Mouse (Mus musculus) bone marrow, adult 2 months (tissue): Measurements from ENCODE around the gene Ddn. TPM values are rescaled to one million over a fixed set of nuclear protein-coding genes. Genes with fewer than 3 reads are reported as not detected.
A peak's percentile ranks its signal among the peaks of the same experiment; 100 is the strongest.

Source experiments
- H3K27ac ChIP-seq: fragments of 200-500 bp; 2 replicates; pipeline ENCODE4 v1.5.1; 2012; ENCODE audit warnings: low read depth, mild to moderate bottlenecking, control low read depth, inconsistent platforms, low read length; ENCODE audit not compliant: control insufficient read depth, poor library complexity, insufficient read depth
- H3K4me1 ChIP-seq: fragments of 200-500 bp; 2 replicates; pipeline ENCODE4 v1.6.1; 2011; ENCODE audit warnings: low read length; ENCODE audit not compliant: control insufficient read depth, insufficient read depth
- H3K4me3 ChIP-seq: fragments of 200-500 bp; replicated peaks from 2 replicates; pipeline ENCODE3; 2011; ENCODE audit warnings: mild to moderate bottlenecking, low read depth, low read length, control low read depth; ENCODE audit not compliant: control insufficient read depth
- CTCF ChIP-seq: fragments of 200-500 bp; IDR thresholded peaks from 2 replicates; pipeline ENCODE4 v1.5.1; 2011; ENCODE audit warnings: low read length, control low read depth; ENCODE audit not compliant: control insufficient read depth, insufficient read depth
- POLR2A ChIP-seq: fragments of 200-500 bp; IDR thresholded peaks from 2 replicates; pipeline ENCODE4 v1.6.1; 2011; ENCODE audit warnings: low read depth, mild to moderate bottlenecking, control low read depth, low read length, borderline replicate concordance; ENCODE audit not compliant: control insufficient read depth
- WGBS: fragments of 180-500 bp; shearing (Covaris S2); methylation state at CpG from one replicate; pipeline ENCODE4 v1.1.7; 2018; 5-methylcytosine and 5-hydroxymethylcytosine counted together
- polyA plus RNA-seq: library from polyadenylated mRNA; stranded (reverse); fragments of >200 nt; gene quantifications from 2 replicates; pipeline ENCODE4 v1.2.4, GENCODE M21; 2011; ENCODE audit warnings: low replicate concordance; ENCODE audit not compliant: missing spikeins, insufficient read depth, insufficient read length

Gene Ddn
- polyA plus RNA-seq, 1 experiment, result not detected

DNA sequence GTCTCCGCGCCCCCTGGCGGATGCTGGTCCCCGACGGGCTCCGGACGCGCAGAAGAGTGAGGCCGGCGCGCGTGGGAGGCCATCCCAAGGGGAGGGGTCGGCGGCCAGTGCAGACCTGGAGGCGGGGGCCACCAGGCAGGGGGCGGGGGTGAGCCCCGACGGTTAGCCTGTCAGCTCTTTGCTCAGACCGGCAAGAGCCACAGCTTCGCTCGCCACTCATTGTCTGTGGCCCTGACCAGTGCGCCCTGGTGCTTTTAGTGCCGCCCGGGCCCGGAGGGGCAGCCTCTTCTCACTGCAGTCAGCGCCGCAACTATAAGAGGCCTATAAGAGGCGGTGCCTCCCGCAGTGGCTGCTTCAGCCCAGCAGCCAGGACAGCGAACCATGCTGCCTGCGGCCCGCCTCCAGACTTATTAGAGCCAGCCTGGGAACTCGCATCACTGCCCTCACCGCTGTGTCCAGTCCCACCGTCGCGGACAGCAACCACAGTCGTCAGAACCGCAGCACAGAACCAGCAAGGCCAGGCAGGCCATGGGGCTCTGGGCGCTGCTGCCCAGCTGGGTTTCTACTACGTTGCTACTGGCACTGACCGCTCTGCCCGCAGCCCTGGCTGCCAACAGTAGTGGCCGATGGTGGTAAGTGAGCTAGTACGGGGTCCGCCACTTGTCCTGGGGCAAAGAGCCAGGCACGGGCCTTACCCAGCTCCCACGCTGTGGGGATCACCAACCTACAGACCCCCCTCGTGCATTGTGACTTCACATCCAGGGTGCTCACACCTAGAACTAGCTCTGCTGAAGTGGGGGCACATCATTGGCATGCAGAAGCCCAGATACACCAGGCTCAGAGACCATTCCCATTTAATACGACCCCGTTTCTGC is 19.4 kb downstream of the Ddn start, which contains the start of gene Wnt1:
Gene Wnt1 (plus strand): TSS at position 197 of the 875 bp plus-strand sequence.
- 7% methylated on average over 51 of the region's 51 CpGs for WGBS
- Histone ChIP-seq H3K4me3 (no peak within 1 kb of the TSS), H3K4me1 (no peaks in the 10 kb centered on the region; the same call in 1 of the 2 replicates), H3K27ac (no peak within 1 kb of the TSS)
- no peak for TF ChIP-seq POLR2A
- TF ChIP-seq CTCF, result peak; percentile 50; the same call in 1 of the 2 replicates

DNA sequence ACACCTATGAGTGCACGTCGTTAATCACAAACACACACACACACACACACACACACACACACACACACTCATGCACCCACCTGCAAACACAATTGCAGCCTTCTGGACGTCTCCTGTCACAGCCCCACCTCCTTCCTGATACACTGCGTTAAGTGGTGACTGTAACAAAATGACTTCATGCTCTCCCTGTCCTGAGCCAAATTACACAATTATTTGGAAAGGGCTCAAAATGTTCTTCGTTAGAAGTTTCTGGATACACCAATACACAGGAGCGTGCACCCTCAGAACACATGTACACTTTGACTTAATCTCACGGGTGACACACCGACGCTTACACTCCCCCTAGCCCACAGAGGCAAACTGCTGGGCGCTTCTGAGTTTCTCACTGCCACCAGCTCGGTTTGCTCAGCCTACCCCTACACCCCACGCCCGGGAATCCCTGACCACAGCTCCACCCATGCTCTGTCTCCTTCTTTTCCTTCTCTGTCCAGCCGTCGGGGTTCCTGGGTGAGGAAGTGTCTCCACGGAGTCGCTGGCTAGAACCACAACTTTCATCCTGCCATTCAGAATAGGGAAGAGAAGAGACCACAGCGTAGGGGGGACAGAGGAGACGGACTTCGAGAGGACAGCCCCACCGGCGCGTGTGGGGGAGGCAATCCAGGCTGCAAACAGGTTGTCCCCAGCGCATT is 20.2 kb downstream of the Ddn start:
- no peaks in the 10 kb centered on the region; the same call in 1 of the 2 replicates for H3K4me1 ChIP-seq
- TF ChIP-seq CTCF, result no peak
- TF ChIP-seq POLR2A, result no peak
- WGBS, result 9% methylated on average over 24 of the region's 24 CpGs
- H3K4me3 ChIP-seq, result no peak overlapping the region
- no peak overlapping the region for H3K27ac ChIP-seq

DNA sequence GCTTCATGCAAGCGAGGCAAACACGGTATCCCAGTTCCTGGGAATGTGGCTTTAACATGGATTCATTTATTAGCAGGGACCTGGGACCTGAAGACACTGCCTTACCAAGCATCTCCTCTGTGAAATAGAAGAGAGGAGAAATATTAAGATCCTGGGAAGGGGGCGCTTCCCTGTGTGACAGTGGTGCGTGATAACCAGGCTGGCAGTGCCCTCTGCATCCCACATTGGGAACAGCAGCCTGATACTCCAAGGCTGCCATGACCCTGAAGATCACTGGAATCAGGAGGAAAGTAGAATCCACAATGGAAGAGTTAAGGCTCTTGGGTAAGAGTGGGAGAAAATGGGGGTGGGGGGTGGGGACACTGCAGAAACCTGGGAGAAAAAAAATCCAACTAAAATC is 21.4 kb downstream of the Ddn start:
- TF ChIP-seq POLR2A, result no peak
- TF ChIP-seq CTCF, result no peak
- WGBS, result 41% methylated on average over 4 of the region's 4 CpGs
- Histone ChIP-seq H3K4me3 (no peak overlapping the region), H3K4me1 (no peaks in the 10 kb centered on the region; the same call in 1 of the 2 replicates), H3K27ac (no peak overlapping the region)

DNA sequence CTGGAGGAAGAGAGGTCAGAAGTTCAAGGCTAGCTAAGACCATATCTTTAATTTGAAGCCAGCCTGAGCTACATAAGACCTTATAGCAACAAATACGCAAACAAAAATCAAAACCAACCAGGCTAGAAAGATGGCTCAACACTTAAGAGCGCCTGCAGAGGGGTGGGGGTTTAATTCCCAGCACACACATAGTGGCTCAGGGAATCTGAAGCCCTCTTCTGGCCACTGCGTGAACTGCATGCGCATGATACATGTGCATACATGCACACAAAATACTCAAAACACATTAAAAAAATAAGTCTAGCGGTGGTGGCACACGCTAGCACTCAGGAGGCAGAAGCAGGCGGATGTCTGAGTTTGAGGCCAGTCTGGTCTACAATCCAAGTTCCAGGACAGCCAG is 23.5 kb downstream of the Ddn start:
- no peak for TF ChIP-seq POLR2A
- TF ChIP-seq CTCF, result peak; percentile 52
- no peak overlapping the region for H3K27ac ChIP-seq
- no peaks in the 10 kb centered on the region for H3K4me1 ChIP-seq
- 57% methylated on average over 7 of the region's 7 CpGs for WGBS
- no peak overlapping the region for H3K4me3 ChIP-seq

DNA sequence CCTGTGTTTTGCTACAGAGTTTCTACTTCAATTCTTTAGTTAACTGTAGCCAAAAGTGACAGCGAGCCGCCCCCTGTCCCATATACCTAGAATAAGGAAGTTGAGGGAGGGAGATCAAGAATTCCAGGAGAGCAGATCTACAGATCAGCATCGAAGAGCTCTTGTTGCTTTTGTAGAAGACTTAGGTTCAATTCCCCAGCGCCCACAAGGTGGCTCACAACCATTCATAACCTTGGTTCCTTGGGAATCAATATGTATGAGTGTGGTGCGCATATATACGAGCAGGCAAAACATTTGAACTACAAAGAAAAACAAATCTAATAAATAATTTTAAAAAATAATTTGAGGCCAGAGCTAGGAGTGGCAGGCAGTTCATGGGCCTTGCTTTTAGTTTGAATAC is 28.1 kb downstream of the Ddn start:
- TF ChIP-seq CTCF (no peak), POLR2A (no peak)
- H3K27ac ChIP-seq, result no peak overlapping the region
- no peaks in the 10 kb centered on the region for H3K4me1 ChIP-seq
- no peak overlapping the region for H3K4me3 ChIP-seq
- WGBS, result 55% methylated on average over 6 of the region's 6 CpGs

DNA sequence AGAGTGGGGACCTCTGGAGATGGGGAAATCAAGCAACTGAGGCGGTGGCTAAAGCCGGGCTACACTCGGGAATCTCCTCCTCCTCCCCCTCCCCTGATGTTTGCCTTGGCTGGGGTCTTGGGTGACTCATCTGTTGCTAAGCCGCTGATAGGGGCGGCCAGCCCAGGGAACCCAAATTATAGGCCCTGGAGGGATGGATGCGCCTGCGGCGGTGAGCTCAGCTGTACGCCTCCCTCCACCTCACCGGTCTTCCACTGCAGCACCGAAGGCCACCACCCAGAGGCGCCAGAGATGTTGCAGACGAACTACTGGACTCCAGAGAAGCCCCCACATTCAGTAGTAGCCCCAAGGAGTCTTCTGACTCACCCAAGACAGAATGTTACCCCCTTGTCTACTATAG is 28.7 kb downstream of the Ddn start:
- Histone ChIP-seq H3K27ac (no peak overlapping the region), H3K4me3 (no peak overlapping the region), H3K4me1 (no peaks in the 10 kb centered on the region)
- TF ChIP-seq CTCF (no peak), POLR2A (no peak)
- WGBS, result 42% methylated on average over 13 of the region's 13 CpGs

DNA sequence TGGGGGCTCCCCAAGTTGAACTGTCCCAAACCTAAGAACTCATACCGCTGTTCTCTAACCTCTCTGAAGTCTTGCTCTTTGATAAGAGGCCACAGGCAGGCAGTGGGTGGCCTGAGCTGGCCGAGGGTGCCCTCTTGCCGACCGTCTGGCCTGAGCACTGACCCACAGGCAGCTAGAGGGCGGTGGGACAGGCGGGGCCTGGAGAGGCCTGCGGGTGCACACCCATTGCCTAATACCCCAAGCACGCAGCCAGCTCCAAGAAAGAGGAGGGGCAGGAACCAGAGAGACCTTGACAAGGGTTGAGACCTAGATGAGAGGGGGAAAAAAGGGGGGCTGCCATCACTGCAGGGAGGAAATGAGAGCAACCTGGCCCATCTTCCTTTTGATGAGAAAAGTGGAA is 29.2 kb downstream of the Ddn start:
- TF ChIP-seq CTCF (no peak), POLR2A (no peak)
- Histone ChIP-seq H3K27ac (no peak overlapping the region), H3K4me3 (no peak overlapping the region), H3K4me1 (no peaks in the 10 kb centered on the region)
- 15% methylated on average over 8 of the region's 8 CpGs for WGBS

DNA sequence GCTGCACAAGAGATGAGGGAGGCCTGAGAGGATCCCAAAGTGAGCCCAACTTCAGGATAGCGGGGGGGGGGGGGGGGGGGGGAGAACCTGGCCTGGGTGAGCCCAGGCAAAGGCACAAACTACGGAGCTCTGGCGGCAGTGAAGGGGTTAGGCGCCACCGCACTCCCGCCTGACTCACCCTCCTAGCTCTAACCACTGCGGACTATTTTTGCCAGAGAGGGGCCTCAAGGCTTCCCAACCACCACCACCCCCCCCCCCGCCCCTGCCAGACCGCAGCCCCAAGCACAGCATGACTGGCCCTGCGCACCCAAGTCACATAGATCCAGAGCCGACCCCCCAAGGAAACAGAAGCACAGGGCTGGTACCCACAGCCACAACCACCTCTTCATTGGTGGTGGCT is 30.5 kb downstream of the Ddn start:
- Histone ChIP-seq H3K27ac (no peak overlapping the region), H3K4me1 (no peaks in the 10 kb centered on the region), H3K4me3 (no peak overlapping the region)
- WGBS, result 0% methylated on average over 11 of the region's 11 CpGs
- TF ChIP-seq POLR2A (no peak), CTCF (no peak)
